Mouse (Mus musculus) limb, embryonic 15.5 days (tissue): ENCODE data around the gene Adamtsl5. TPM values are rescaled to one million over a fixed set of nuclear protein-coding genes. Genes with fewer than 3 reads are reported as not detected.

ENCODE experiments used
- microRNA-seq: library from miRNA; unstranded; fragments of <30 nt; microRNA quantifications from one replicate; pipeline ENCODE4, GENCODE M21; 2016
- polyA plus RNA-seq: library from polyadenylated mRNA; unstranded; fragments of >200 nt; fragmentation: Nextera tagmentation; extraction: Ambion mirVana; gene quantifications from 2 replicates; pipeline ENCODE4 v1.2.1, GENCODE M21; 2015

Gene Adamtsl5
- polyA plus RNA-seq, 1 experiment from 2014 or later: 11.9 TPM

Small RNA genes lying within 50 kb of the gene (microRNA-seq; reads per million reads assigned to microRNA genes)
- gene Gm22721: not detected

Other genes with a start within 250 kb of the Adamtsl5 start
- gene Sbno2, start 242.8 kb downstream of the Adamtsl5 start, polyA plus RNA-seq: 19.7 and 19.8 TPM in 2 replicates
- gene Stk11, start 232.6 kb downstream of the Adamtsl5 start, polyA plus RNA-seq: 15.2 and 16.6 TPM in 2 replicates
- gene Atp5d, start 209.8 kb downstream of the Adamtsl5 start, polyA plus RNA-seq: 494 and 537 TPM in 2 replicates
- gene Cbarp, start 207.6 kb downstream of the Adamtsl5 start, polyA plus RNA-seq: 5.9 and 6.8 TPM in 2 replicates
- gene Midn, start 200.1 kb downstream of the Adamtsl5 start, polyA plus RNA-seq: 13.4 and 14.0 TPM in 2 replicates
- 102 and 103 TPM in 2 replicates for gene Cirbp, start 182.4 kb downstream of the Adamtsl5 start, polyA plus RNA-seq
- 12.8 and 13.3 TPM in 2 replicates for gene 1600002K03Rik, start 175.5 kb downstream of the Adamtsl5 start, polyA plus RNA-seq
- gene Efna2, start 168.9 kb downstream of the Adamtsl5 start, polyA plus RNA-seq: 27.0 and 29.3 TPM in 2 replicates
- 66.1 and 67.6 TPM in 2 replicates for gene Mum1, start 122.0 kb downstream of the Adamtsl5 start, polyA plus RNA-seq
- gene Ndufs7, start 99.3 kb downstream of the Adamtsl5 start, polyA plus RNA-seq: 301 and 304 TPM in 2 replicates
- gene Gamt, start 87.4 kb downstream of the Adamtsl5 start, polyA plus RNA-seq: 64.4 and 127 TPM in 2 replicates
- gene Dazap1, start 86.9 kb downstream of the Adamtsl5 start, polyA plus RNA-seq: 56.8 and 59.7 TPM in 2 replicates
- gene Rps15, start 56.0 kb downstream of the Adamtsl5 start, polyA plus RNA-seq: 842 and 925 TPM in 2 replicates
- 1.5 TPM in 2 replicates for gene Apc2, start 52.4 kb downstream of the Adamtsl5 start, polyA plus RNA-seq
- gene 2310011J03Rik, start 27.9 kb downstream of the Adamtsl5 start, polyA plus RNA-seq: 54.4 and 56.0 TPM in 2 replicates
- 4.3 and 5.0 TPM in 2 replicates for gene Pcsk4, start 18.9 kb downstream of the Adamtsl5 start, polyA plus RNA-seq
- 13.8 and 16.1 TPM in 2 replicates for gene Reep6, start 18.5 kb downstream of the Adamtsl5 start, polyA plus RNA-seq
- 0.91 and 0.99 TPM in 2 replicates for gene Plk5, start 8.0 kb upstream of the Adamtsl5 start, polyA plus RNA-seq
- 6.1 and 6.8 TPM in 2 replicates for gene Mex3d, start 39.2 kb upstream of the Adamtsl5 start, polyA plus RNA-seq
- gene Mbd3, start 51.1 kb upstream of the Adamtsl5 start, polyA plus RNA-seq: 218 and 219 TPM in 2 replicates
- gene Uqcr11, start 58.4 kb upstream of the Adamtsl5 start, polyA plus RNA-seq: 562 and 570 TPM in 2 replicates
- gene Tcf3, start 85.2 kb upstream of the Adamtsl5 start, polyA plus RNA-seq: 94.8 and 110 TPM in 2 replicates
- gene Onecut3, start 146.4 kb upstream of the Adamtsl5 start, polyA plus RNA-seq: not detected in 2 replicates
- 0.08 and 0.15 TPM in 2 replicates for gene Atp8b3, start 190.7 kb upstream of the Adamtsl5 start, polyA plus RNA-seq
- gene Rexo1, start 213.1 kb upstream of the Adamtsl5 start, polyA plus RNA-seq: 21.9 and 22.5 TPM in 2 replicates
- 7.9 and 9.9 TPM in 2 replicates for gene Klf16, start 228.9 kb upstream of the Adamtsl5 start, polyA plus RNA-seq
- 97.0 and 104 TPM in 2 replicates for gene Abhd17a, start 241.9 kb upstream of the Adamtsl5 start, polyA plus RNA-seq